Mouse (Mus musculus): ENCODE measurements around the gene Gp1bb. TPM values are rescaled to one million over a fixed set of nuclear protein-coding genes. Genes with fewer than 3 reads are reported as not detected.

The Gp1bb gene
- total and polyA plus RNA-seq, 3 experiments, result 0.14 to 0.35 TPM; not detected in 1

- Histone ChIP-seq H3K9me3 (replicated peaks; ENCODE audit: insufficient read depth, low read length) (no peaks in the 10 kb centered on the region), H3K4me1 (ENCODE audit: control insufficient read depth in 1 of 2, insufficient read depth in 2 of 2, low read length in 2 of 2) (no peaks in the 10 kb centered on the region), H3K27ac (ENCODE audit: control insufficient read depth, low read depth, low read length) (no peak overlapping the region), H3K36me3 (ENCODE audit: control insufficient read depth in 1 of 2, insufficient read depth in 2 of 2, low read length in 2 of 2) (no peaks in the 10 kb centered on the region), H3K79me2 (ENCODE audit: control insufficient read depth, insufficient read depth, low read length, poor library complexity) (no peaks in the 10 kb centered on the region), H3K27me3 (ENCODE audit: control insufficient read depth in 1 of 2, insufficient read depth in 2 of 2, low read length in 2 of 2) (peaks cover 0 to 5% of the 10 kb centered on the region in 2 experiments; a peak in 2 of 4 replicates), H3K9ac (ENCODE audit: control insufficient read depth, low read depth, low read length, poor library complexity, severe bottlenecking) (no peak overlapping the region), H3K4me3 (ENCODE audit: control insufficient read depth in 1 of 2, insufficient read depth in 1 of 2, low read depth in 2 of 2, low read length in 2 of 2) (no peak overlapping the region)
- DNase-seq (ENCODE audit: low read depth, low spot score), result no peak
- TF ChIP-seq MEF2A (IDR thresholded peaks at IDR 0.05; ENCODE audit: extremely low read depth, insufficient replicate concordance, low read depth, low read length, poor library complexity, severe bottlenecking), result no peak
- TF ChIP-seq RAD21 (IDR thresholded peaks at IDR 0.05; ENCODE audit: low read depth, low read length), result no peak
- TF ChIP-seq E2F4 (IDR thresholded peaks at IDR 0.05; ENCODE audit: borderline replicate concordance, low read depth, low read length), result no peak
- TF ChIP-seq JUND (IDR thresholded peaks at IDR 0.05; ENCODE audit: low read depth, low read length), result no peak
- no peak for TF ChIP-seq MYC (IDR thresholded peaks at IDR 0.05; ENCODE audit: low read depth, low read length)
- TF ChIP-seq GATA1 (IDR thresholded peaks at IDR 0.05; ENCODE audit: low read depth, low read length), result no peak
- TF ChIP-seq USF1 (IDR thresholded peaks at IDR 0.05; ENCODE audit: low read depth, low read length), result no peak
- TF ChIP-seq ZKSCAN1 (IDR thresholded peaks at IDR 0.05; ENCODE audit: low read depth, low read length), result no peak
- TF ChIP-seq ELF1 (IDR thresholded peaks at IDR 0.05; ENCODE audit: low read depth, low read length), result no peak
These were observed 26.9 kb upstream of the Gp1bb start for GRCm38 (mm10) chr16:18649126-18649525.

- no peaks in the 10 kb centered on the region for H3K4me1 ChIP-seq (ENCODE audit: control insufficient read depth in 1 of 2, insufficient read depth in 2 of 2, low read length in 2 of 2)
- H3K36me3 ChIP-seq (ENCODE audit: control insufficient read depth in 1 of 2, insufficient read depth in 2 of 2, low read length in 2 of 2), result no peaks in the 10 kb centered on the region
- H3K4me3 ChIP-seq (ENCODE audit: control insufficient read depth in 1 of 2, insufficient read depth in 1 of 2, low read depth in 2 of 2, low read length in 2 of 2), result no peak overlapping the region
- H3K27ac ChIP-seq (ENCODE audit: control insufficient read depth, low read depth, low read length), result no peak overlapping the region
- TF ChIP-seq GATA1 (IDR thresholded peaks at IDR 0.05; ENCODE audit: low read depth, low read length) (no peak), CTCF (IDR thresholded peaks at IDR 0.05 in 2 of 3, conservative IDR thresholded peaks at IDR 0.05 in 1 of 3; ENCODE audit: control insufficient read depth in 1 of 3, insufficient read depth in 1 of 3, low read depth in 2 of 3, low read length in 3 of 3, poor library complexity in 1 of 3, severe bottlenecking in 1 of 3) (no peak), MXI1 (IDR thresholded peaks at IDR 0.05; ENCODE audit: low read depth, low read length) (no peak), MYB (IDR thresholded peaks at IDR 0.05; ENCODE audit: low read depth, low read length) (no peak), MAX (IDR thresholded peaks at IDR 0.05; ENCODE audit: low read length) (no peak), MYC (IDR thresholded peaks at IDR 0.05; ENCODE audit: low read depth, low read length) (no peak), POLR2A (IDR thresholded peaks at IDR 0.05; ENCODE audit: control insufficient read depth in 1 of 2, insufficient read depth in 1 of 2, low read depth in 1 of 2, low read length in 2 of 2, poor library complexity in 1 of 2) (no peak), E2F4 (IDR thresholded peaks at IDR 0.05; ENCODE audit: borderline replicate concordance, low read depth, low read length) (no peak), UBTF (IDR thresholded peaks at IDR 0.05; ENCODE audit: borderline replicate concordance, insufficient read depth, low read depth, low read length) (no peak), HCFC1 (IDR thresholded peaks at IDR 0.05; ENCODE audit: low read depth, low read length) (no peak), ELF1 (IDR thresholded peaks at IDR 0.05; ENCODE audit: low read depth, low read length) (no peak), MEF2A (IDR thresholded peaks at IDR 0.05; ENCODE audit: extremely low read depth, insufficient replicate concordance, low read depth, low read length, poor library complexity, severe bottlenecking) (no peak), TAL1 (IDR thresholded peaks at IDR 0.05; ENCODE audit: low read length) (no peak), SMC3 (IDR thresholded peaks at IDR 0.05; ENCODE audit: low read depth, low read length) (no peak), ZMIZ1 (IDR thresholded peaks at IDR 0.05; ENCODE audit: low read depth, low read length) (no peak), BHLHE40 (IDR thresholded peaks at IDR 0.05; ENCODE audit: borderline replicate concordance, low read depth, low read length) (no peak), ZKSCAN1 (IDR thresholded peaks at IDR 0.05; ENCODE audit: low read depth, low read length) (no peak)
- H3K9ac ChIP-seq (ENCODE audit: control insufficient read depth, low read depth, low read length, poor library complexity, severe bottlenecking), result no peak overlapping the region
- no peaks in the 10 kb centered on the region for H3K79me2 ChIP-seq (ENCODE audit: control insufficient read depth, insufficient read depth, low read length, poor library complexity)
- H3K27me3 ChIP-seq (ENCODE audit: control insufficient read depth in 1 of 2, insufficient read depth in 2 of 2, low read length in 2 of 2), result peaks cover 0 to 12% of the 10 kb centered on the region in 2 experiments
- no peak for DNase-seq (ENCODE audit: low read depth, low spot score)
- no peaks in the 10 kb centered on the region for H3K9me3 ChIP-seq (replicated peaks; ENCODE audit: insufficient read depth, low read length)
These were observed 23.1 kb upstream of the Gp1bb start for GRCm38 (mm10) chr16:18645329-18645728.
